In the genomic region with DNA sequence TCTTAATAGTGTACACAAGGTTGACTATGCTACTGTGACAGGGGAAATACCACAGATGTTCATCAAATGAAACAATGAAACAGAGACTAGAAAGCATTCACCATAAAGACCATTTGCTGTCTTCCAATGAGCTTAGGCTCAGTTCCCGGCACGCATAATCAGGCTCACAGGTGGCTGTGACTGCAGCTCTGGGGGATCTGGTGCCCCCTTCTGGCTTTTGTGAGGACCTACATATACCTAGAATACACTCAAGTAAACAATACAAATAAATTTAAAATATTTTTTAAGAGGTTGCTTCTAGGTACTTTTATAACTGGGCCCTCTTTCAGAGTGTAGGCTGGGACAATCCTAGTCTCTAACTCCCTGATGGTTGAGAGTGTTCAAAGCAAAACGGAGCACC, we compare ENCODE assay signal across 18 mouse cellular contexts.
DNase-seq lines count a peak whose midpoint lies in the region; ATAC-seq and TF ChIP-seq lines count a peak whose summit lies in the region.
"Had no signal": no experiment of that assay in that cellular context is flagged by ENCODE, and none has a peak within 500 bp of the region (broad histone marks: within the 10 kb centered on the region; RNA-seq: fewer than 3 reads in every experiment).

No protein-coding gene starts in this region.

- H3K4me2 ChIP-seq in intestine, postnatal 0 days (replicated peaks; ENCODE audit: low read depth), result no peak overlapping the region
- no peak overlapping the region for H3K4me2 ChIP-seq in intestine, embryonic 16.5 days (ENCODE audit: low read depth, low read length)
- H3K4me2 ChIP-seq: limb, embryonic 13.5 days; midbrain, embryonic 15.5 days; neural tube, embryonic 13.5 days had no signal

- H3K27ac ChIP-seq in intestine, postnatal 0 days (ENCODE audit: low read depth, low read length), result no peak overlapping the region
- no peak overlapping the region for H3K27ac ChIP-seq in intestine, embryonic 16.5 days (ENCODE audit: low read length)
- H3K27ac ChIP-seq in bone marrow, adult 2 months (ENCODE audit: control insufficient read depth, insufficient read depth, low read depth, low read length, poor library complexity), result no peak overlapping the region
- H3K27ac ChIP-seq: limb, embryonic 13.5 days; midbrain, embryonic 15.5 days; neural tube, embryonic 13.5 days had no signal

- peak; percentile 27 for DNase-seq in thymus, postnatal 0 days (ENCODE audit: low spot score)
- DNase-seq in thymus, postnatal 36 days, result no peak
- no peak for DNase-seq in adipocyte (ENCODE audit: low spot score)
- no peak for DNase-seq in yolk sac, embryonic 10.5 days (ENCODE audit: low spot score)
- DNase-seq: cerebellum, postnatal 10 days; kidney, postnatal 14 days; layer of hippocampus, postnatal 36 days; lung, postnatal 36 days; retina, postnatal 1 day; spleen, adult 18-20 months had no signal

- no peaks in the 10 kb centered on the region for H3K9me3 ChIP-seq in intestine, postnatal 0 days (ENCODE audit: control insufficient read depth)
- no peaks in the 10 kb centered on the region for H3K9me3 ChIP-seq in intestine, embryonic 16.5 days (ENCODE audit: control insufficient read depth, low read length)
- H3K9me3 ChIP-seq: midbrain, embryonic 15.5 days; neural tube, embryonic 13.5 days had no signal

- H3K4me3 ChIP-seq in intestine, postnatal 0 days (ENCODE audit: low read depth, low read length), result no peak overlapping the region
- no peak overlapping the region for H3K4me3 ChIP-seq in intestine, embryonic 16.5 days (ENCODE audit: low read length)
- no peak overlapping the region for H3K4me3 ChIP-seq in bone marrow, adult 2 months (replicated peaks; ENCODE audit: control insufficient read depth, low read depth, low read length)
- H3K4me3 ChIP-seq: limb, embryonic 13.5 days; midbrain, embryonic 15.5 days; neural tube, embryonic 13.5 days had no signal

- TF ChIP-seq POLR2A in bone marrow, adult 2 months (IDR thresholded peaks at IDR 0.05; ENCODE audit: borderline replicate concordance, control insufficient read depth, low read depth, low read length), result no peak

- no peaks in the 10 kb centered on the region for H3K4me1 ChIP-seq in intestine, postnatal 0 days (replicated peaks; ENCODE audit: control insufficient read depth, insufficient read depth, low read length)
- no peaks in the 10 kb centered on the region for H3K4me1 ChIP-seq in intestine, embryonic 16.5 days (ENCODE audit: control insufficient read depth, insufficient read depth, low read length)
- no peaks in the 10 kb centered on the region; the same call in none of the 2 replicates for H3K4me1 ChIP-seq in bone marrow, adult 2 months (ENCODE audit: control insufficient read depth, insufficient read depth, low read length)

- WGBS in intestine, postnatal 0 days, result 86% methylated on average over 3 of the region's 3 CpGs
- 87% methylated on average over 3 of the region's 3 CpGs for WGBS in intestine, embryonic 16.5 days
- WGBS in bone marrow, adult 2 months, result 90% methylated on average over 3 of the region's 3 CpGs

- no peak for ATAC-seq in intestine, postnatal 0 days
- ATAC-seq in intestine, embryonic 16.5 days, result no peak
- ATAC-seq: forebrain, embryonic 16.5 days; hindbrain, embryonic 16.5 days; midbrain, embryonic 15.5 days had no signal

- TF ChIP-seq CTCF in intestine, postnatal 0 days (IDR thresholded peaks at IDR 0.05; ENCODE audit: low read depth), result peak; percentile 29; the same call in 1 of the 2 replicates
- peak; percentile 32; the same call in 1 of the 2 replicates for TF ChIP-seq CTCF in bone marrow, adult 2 months (IDR thresholded peaks at IDR 0.05; ENCODE audit: control insufficient read depth, insufficient read depth, low read length)

- H3K9ac ChIP-seq in intestine, postnatal 0 days (ENCODE audit: low read depth, low read length), result no peak overlapping the region
- no peak overlapping the region for H3K9ac ChIP-seq in intestine, embryonic 16.5 days (ENCODE audit: low read depth, low read length)
- H3K9ac ChIP-seq: limb, embryonic 13.5 days; midbrain, embryonic 15.5 days; neural tube, embryonic 13.5 days had no signal

- no peaks in the 10 kb centered on the region for H3K36me3 ChIP-seq in intestine, postnatal 0 days (ENCODE audit: control insufficient read depth, insufficient read depth)
- no peaks in the 10 kb centered on the region for H3K36me3 ChIP-seq in intestine, embryonic 16.5 days (ENCODE audit: control insufficient read depth, insufficient read depth, low read length)
- H3K36me3 ChIP-seq: limb, embryonic 13.5 days; midbrain, embryonic 15.5 days; neural tube, embryonic 13.5 days had no signal

- no peaks in the 10 kb centered on the region for H3K27me3 ChIP-seq in intestine, postnatal 0 days (replicated peaks; ENCODE audit: control insufficient read depth, insufficient read depth, low read length)
- H3K27me3 ChIP-seq in intestine, embryonic 16.5 days (replicated peaks; ENCODE audit: control insufficient read depth, insufficient read depth, low read length), result no peaks in the 10 kb centered on the region
- H3K27me3 ChIP-seq: limb, embryonic 13.5 days; midbrain, embryonic 15.5 days; neural tube, embryonic 13.5 days had no signal
